Mouse (Mus musculus) urinary bladder, postnatal 10 days (tissue): ENCODE measurements at regions not wholly inside any gene's neighbourhood (a gene's known extent, or its start where the extent isn't known, plus 50 kb on each side); places are given as distances from the start of the nearest gene placed in this dataset.

ENCODE experiments used
- DNase-seq: peaks from one replicate; pipeline ENCODE4 v3.0.0; 2022; ENCODE audit warnings: low spot score

GRCm38 (mm10) chr2:72753788-72754713 is 226.2 kb downstream of the Sp3 start:
- DNase-seq, result no peak

GRCm38 (mm10) chr2:72763454-72763853 is 216.8 kb downstream of the Sp3 start:
- no peak for DNase-seq

- DNase-seq, result no peak
Observed at GRCm38 (mm10) chr2:72769030-72769630, 211.1 kb downstream of the Sp3 start.

- DNase-seq, result no peak
Observed at GRCm38 (mm10) chr2:72773401-72773800, 206.8 kb downstream of the Sp3 start.

- no peak for DNase-seq
Observed at GRCm38 (mm10) chr2:72777330-72777729, 202.9 kb downstream of the Sp3 start.

GRCm38 (mm10) chr2:72777806-72778510 is 202.3 kb downstream of the Sp3 start:
- DNase-seq, result no peak

- no peak for DNase-seq
Observed at GRCm38 (mm10) chr2:72779268-72780163, 200.7 kb downstream of the Sp3 start.

GRCm38 (mm10) chr2:72781369-72782275 is 198.6 kb downstream of the Sp3 start:
- no peak for DNase-seq

GRCm38 (mm10) chr2:72782355-72782754 is 197.9 kb downstream of the Sp3 start:
- DNase-seq, result no peak

GRCm38 (mm10) chr2:72785365-72786043 is 194.7 kb downstream of the Sp3 start:
- DNase-seq, result no peak

GRCm38 (mm10) chr2:72786044-72786737 is 194.1 kb downstream of the Sp3 start:
- no peak for DNase-seq

- DNase-seq, result no peak
Observed at GRCm38 (mm10) chr2:72787616-72788015, 192.6 kb downstream of the Sp3 start.

GRCm38 (mm10) chr2:72791496-72791895 is 188.8 kb downstream of the Sp3 start:
- DNase-seq, result no peak

GRCm38 (mm10) chr2:72793424-72793823 is 186.8 kb downstream of the Sp3 start:
- no peak for DNase-seq

GRCm38 (mm10) chr2:72794501-72794900 is 185.7 kb downstream of the Sp3 start:
- no peak for DNase-seq

- DNase-seq, result no peak
Observed at GRCm38 (mm10) chr2:72797002-72797718, 183.1 kb downstream of the Sp3 start.

- no peak for DNase-seq
Observed at GRCm38 (mm10) chr2:72800696-72801095, 179.6 kb downstream of the Sp3 start.

GRCm38 (mm10) chr2:72813282-72813974 is 166.8 kb downstream of the Sp3 start:
- no peak for DNase-seq
